Mouse (Mus musculus): ENCODE results near the gene Prelp.

The Prelp gene

GRCm38 (mm10) chr1:133891489-133891888, 29.7 kb downstream of the Prelp start:
- DNase-seq (ENCODE audit: low read depth, low spot score), result no peak
- Histone ChIP-seq H3K27me3 (ENCODE audit: control insufficient read depth, insufficient read depth, low read length, poor library complexity, severe bottlenecking) (no peaks in the 10 kb centered on the region), H3K36me3 (ENCODE audit: control insufficient read depth, insufficient read depth, low read length, poor library complexity, severe bottlenecking) (no peaks in the 10 kb centered on the region)

DNA sequence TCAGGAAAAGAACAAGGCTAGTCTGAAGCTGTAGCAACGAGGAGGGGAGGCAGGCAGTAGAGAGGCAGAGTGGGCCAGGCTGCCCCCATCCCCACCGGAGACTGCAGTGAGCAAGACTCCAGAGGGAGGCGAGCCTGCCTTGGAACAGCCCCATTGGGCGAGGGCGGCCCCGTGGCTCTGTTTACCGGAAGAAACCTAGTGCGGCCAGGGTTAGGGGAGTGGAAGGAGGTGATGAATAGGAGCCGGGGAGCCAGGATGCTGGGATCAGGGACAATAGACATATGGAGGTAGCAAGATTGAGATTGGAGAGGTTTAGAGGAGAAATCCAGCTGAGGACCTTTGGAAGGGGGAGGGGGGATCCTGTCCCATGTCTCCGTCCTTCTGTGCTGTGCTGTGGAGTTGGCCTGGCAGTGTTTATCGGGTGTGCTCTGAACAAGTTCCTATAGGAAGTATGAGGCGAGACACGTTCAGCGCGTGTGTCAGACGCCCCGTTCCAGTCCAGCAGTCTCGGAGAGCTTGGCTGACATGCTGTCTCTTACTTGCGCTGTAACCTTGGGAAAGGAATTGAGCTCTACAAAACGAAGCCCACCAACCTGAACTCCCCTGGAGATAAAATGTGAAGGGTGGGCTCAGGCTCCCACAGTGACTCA, 31.1 kb downstream of the Prelp start:
- Histone ChIP-seq H3K27me3 (ENCODE audit: control insufficient read depth, insufficient read depth, low read length, poor library complexity, severe bottlenecking) (no peaks in the 10 kb centered on the region), H3K36me3 (ENCODE audit: control insufficient read depth, insufficient read depth, low read length, poor library complexity, severe bottlenecking) (no peaks in the 10 kb centered on the region)
- no peak for DNase-seq (ENCODE audit: low read depth, low spot score)

- DNase-seq (ENCODE audit: low read depth, low spot score), result no peak
- H3K27me3 ChIP-seq (ENCODE audit: control insufficient read depth, insufficient read depth, low read length, poor library complexity, severe bottlenecking), result no peaks in the 10 kb centered on the region
- no peaks in the 10 kb centered on the region for H3K36me3 ChIP-seq (ENCODE audit: control insufficient read depth, insufficient read depth, low read length, poor library complexity, severe bottlenecking)
These were observed 33.5 kb downstream of the Prelp start for GRCm38 (mm10) chr1:133887538-133888250.

DNA sequence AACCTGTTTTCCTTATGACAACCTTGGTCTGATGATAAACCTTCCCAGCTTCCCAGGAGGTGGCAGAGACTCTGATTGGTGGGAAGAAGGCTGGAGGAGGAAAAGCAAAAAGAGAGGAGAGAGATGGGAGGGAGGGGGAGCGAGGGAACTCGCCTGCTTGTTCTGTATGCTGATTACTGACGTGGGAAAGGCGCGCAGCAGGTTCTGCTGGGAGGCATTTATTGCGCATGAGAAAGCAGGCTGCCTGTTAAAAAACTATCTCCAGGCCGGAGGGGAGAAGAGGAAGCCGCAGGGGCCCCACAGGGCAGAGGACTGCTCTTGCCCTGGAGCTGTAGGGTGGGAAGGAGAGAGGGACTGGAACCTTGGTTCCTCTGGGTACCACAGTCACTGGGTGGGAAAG, 34.2 kb downstream of the Prelp start:
- no peak for DNase-seq (ENCODE audit: low read depth, low spot score)
- Histone ChIP-seq H3K36me3 (ENCODE audit: control insufficient read depth, insufficient read depth, low read length, poor library complexity, severe bottlenecking) (no peaks in the 10 kb centered on the region), H3K27me3 (ENCODE audit: control insufficient read depth, insufficient read depth, low read length, poor library complexity, severe bottlenecking) (no peaks in the 10 kb centered on the region)

DNA sequence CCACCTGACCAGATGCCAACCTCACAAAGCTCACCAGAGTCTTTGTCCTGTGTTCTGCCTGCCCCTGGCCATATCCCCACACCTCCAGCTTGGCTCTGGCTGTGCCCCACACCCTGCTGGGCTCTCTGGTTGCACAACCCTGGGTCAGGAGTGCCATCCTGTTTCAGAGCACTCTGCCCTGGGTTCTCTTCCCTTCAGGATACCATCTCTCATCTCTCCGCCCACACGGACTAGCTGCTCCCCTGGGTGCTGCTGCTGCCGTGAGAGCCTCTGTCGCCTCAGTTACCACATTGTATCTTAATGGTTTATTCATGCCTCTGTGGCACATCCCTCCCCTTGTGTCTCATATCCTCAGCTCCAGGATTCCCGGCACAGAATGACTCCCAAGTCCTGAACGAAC, 34.8 kb downstream of the Prelp start:
- no peaks in the 10 kb centered on the region for H3K36me3 ChIP-seq (ENCODE audit: control insufficient read depth, insufficient read depth, low read length, poor library complexity, severe bottlenecking)
- no peak for DNase-seq (ENCODE audit: low read depth, low spot score)
- H3K27me3 ChIP-seq (ENCODE audit: control insufficient read depth, insufficient read depth, low read length, poor library complexity, severe bottlenecking), result no peaks in the 10 kb centered on the region

DNA sequence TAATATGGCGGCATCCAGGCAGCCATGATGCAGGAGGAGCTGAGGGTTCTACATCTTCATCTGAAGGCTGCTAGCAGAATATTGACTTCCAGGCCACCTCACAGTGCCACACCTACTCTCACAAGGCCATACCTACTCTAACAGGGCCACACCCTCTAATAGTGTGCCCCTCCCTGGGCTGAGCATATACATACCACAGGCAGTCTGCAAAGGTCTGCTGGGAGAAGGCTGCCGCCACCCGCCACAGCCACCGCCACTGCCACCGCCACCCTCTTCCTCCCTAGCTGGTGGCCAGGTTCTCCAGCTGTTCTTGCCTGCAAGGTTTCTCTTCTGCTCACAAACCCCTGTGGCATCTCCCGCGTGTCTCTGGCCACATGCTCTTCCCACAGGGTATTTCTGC, 35.4 kb downstream of the Prelp start:
- DNase-seq (ENCODE audit: low read depth, low spot score), result no peak
- H3K36me3 ChIP-seq (ENCODE audit: control insufficient read depth, insufficient read depth, low read length, poor library complexity, severe bottlenecking), result no peaks in the 10 kb centered on the region
- no peaks in the 10 kb centered on the region for H3K27me3 ChIP-seq (ENCODE audit: control insufficient read depth, insufficient read depth, low read length, poor library complexity, severe bottlenecking)

DNA sequence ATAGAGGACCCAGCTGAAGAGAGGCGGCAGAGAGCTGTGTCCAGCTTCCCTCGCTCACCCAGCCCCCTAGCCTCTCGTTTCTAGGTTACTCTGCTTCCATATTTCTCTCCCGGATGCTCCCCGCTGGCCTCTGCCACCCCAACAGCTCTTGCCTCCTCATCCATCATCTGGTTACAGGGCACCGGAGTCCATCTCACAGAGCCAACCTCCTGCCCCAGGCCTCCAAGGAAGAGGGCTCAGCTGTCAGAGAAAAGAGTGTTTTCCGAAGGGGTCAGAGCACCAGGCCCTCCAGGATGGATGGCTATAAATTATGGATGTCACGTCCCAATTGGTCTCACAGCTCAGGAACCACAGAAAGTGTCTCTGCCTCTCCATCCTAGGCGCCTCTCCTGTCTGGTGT, 36.5 kb downstream of the Prelp start:
- H3K36me3 ChIP-seq (ENCODE audit: control insufficient read depth, insufficient read depth, low read length, poor library complexity, severe bottlenecking), result no peaks in the 10 kb centered on the region
- DNase-seq (ENCODE audit: low read depth, low spot score), result no peak
- H3K27me3 ChIP-seq (ENCODE audit: control insufficient read depth, insufficient read depth, low read length, poor library complexity, severe bottlenecking), result no peaks in the 10 kb centered on the region

DNA sequence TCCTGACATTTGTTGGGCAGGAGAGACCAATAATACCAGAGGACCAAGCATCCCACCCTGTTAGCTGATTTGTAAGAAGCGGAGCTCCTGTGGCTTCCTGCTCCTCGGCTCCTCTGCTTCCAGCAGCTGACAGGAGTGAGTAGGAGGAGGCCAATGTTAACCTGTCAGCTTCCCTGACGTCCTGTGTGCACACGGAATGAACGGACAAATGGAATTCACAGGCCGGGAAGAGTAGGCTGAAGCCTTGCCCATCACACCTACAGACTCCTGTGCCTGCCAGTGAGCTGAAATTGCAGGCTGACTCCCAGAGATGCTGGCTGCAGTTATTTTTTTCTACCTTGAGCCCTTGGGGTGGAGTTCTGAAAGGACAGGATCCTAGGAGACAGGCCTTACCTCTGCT, 37.1 kb downstream of the Prelp start:
- no peak for DNase-seq (ENCODE audit: low read depth, low spot score)
- no peaks in the 10 kb centered on the region for H3K27me3 ChIP-seq (ENCODE audit: control insufficient read depth, insufficient read depth, low read length, poor library complexity, severe bottlenecking)
- no peaks in the 10 kb centered on the region for H3K36me3 ChIP-seq (ENCODE audit: control insufficient read depth, insufficient read depth, low read length, poor library complexity, severe bottlenecking)

DNA sequence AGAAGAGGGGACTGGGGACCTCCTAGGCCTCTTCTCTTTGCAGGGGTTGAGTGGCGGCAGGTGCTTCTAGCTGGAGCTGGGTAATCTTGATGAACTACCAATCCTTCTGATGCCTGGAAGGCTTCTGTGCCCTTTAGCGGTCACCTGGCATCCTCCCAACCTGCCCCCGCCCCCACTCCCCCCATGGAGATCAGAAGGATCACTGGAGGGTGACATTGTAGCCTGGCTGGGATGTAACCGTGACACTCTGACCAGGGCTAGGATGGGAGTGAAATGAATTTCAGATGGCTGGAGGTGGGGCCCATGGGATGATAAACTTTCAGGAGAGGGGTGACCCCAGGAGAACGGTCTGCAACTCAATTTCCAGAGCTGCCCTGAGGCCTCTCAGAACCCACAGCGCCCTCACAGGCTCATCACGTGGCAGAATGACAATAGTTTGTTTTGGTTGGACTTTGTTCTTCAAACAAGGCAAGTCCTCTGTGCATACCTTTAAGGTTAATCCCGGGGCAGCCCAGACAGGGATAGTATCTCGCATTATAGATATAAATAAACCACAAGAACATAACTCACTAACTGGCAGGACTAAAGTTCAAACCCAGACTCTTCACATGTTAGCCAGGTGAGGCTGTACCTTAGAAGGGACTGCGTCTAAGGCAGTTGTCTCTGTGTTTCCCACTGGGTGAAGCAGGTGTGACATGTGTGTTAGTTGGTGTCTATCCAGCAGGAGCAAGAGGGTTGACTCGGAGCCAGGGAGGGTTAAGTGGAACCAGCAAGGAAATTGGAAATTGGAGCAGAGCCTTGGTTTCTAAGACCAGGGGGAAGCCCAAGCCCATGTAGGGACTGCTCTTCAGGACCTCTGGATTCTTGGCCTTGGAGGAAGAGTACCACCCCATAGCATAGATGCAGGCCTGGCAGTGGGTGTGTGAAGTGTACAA, 38.7 kb downstream of the Prelp start:
- no peak for DNase-seq (ENCODE audit: low read depth, low spot score)
- Histone ChIP-seq H3K36me3 (ENCODE audit: control insufficient read depth, insufficient read depth, low read length, poor library complexity, severe bottlenecking) (no peaks in the 10 kb centered on the region), H3K27me3 (ENCODE audit: control insufficient read depth, insufficient read depth, low read length, poor library complexity, severe bottlenecking) (no peaks in the 10 kb centered on the region)

GRCm38 (mm10) chr1:133881813-133882212, 39.4 kb downstream of the Prelp start:
- no peak for DNase-seq (ENCODE audit: low read depth, low spot score)
- Histone ChIP-seq H3K36me3 (ENCODE audit: control insufficient read depth, insufficient read depth, low read length, poor library complexity, severe bottlenecking) (no peaks in the 10 kb centered on the region), H3K27me3 (ENCODE audit: control insufficient read depth, insufficient read depth, low read length, poor library complexity, severe bottlenecking) (no peaks in the 10 kb centered on the region; the same call in 1 of the 2 replicates)

DNA sequence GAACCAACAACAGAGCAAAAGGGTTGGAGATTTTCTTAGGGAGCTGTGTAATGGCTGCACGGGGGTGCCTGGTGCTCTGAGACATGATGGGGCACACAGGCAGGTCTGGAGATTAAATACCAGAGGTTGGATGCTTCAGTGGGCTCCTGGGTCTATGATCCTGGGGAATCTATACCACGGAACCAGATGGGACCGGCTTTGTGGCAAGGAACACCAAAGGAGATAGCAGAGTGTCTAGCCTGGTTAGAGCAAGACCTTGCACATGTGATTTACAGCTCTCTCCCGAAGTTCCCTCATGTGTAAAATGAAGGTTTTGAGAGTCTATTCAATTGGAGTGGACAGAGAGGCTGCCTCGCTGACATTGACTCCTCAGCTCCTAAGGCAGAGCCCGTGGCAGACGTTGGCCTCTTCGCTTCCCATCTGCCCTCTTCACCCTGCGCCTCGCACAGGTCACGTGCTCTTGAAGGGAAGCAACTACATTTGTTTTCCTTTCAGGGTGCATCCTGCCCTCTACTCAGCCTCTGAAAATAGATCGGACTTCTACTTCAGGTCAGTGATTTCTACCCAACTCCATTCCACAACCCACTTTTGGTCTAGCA, 42.3 kb downstream of the Prelp start:
- DNase-seq (ENCODE audit: low read depth, low spot score), result no peak
- H3K27me3 ChIP-seq (ENCODE audit: control insufficient read depth, insufficient read depth, low read length, poor library complexity, severe bottlenecking), result no peaks in the 10 kb centered on the region; the same call in 1 of the 2 replicates
- no peaks in the 10 kb centered on the region for H3K36me3 ChIP-seq (ENCODE audit: control insufficient read depth, insufficient read depth, low read length, poor library complexity, severe bottlenecking)

- no peak for DNase-seq (ENCODE audit: low read depth, low spot score)
- Histone ChIP-seq H3K27me3 (ENCODE audit: control insufficient read depth, insufficient read depth, low read length, poor library complexity, severe bottlenecking) (no peaks in the 10 kb centered on the region; the same call in 1 of the 2 replicates), H3K36me3 (ENCODE audit: control insufficient read depth, insufficient read depth, low read length, poor library complexity, severe bottlenecking) (no peaks in the 10 kb centered on the region)
These were observed 44.3 kb downstream of the Prelp start for GRCm38 (mm10) chr1:133876936-133877335.

DNA sequence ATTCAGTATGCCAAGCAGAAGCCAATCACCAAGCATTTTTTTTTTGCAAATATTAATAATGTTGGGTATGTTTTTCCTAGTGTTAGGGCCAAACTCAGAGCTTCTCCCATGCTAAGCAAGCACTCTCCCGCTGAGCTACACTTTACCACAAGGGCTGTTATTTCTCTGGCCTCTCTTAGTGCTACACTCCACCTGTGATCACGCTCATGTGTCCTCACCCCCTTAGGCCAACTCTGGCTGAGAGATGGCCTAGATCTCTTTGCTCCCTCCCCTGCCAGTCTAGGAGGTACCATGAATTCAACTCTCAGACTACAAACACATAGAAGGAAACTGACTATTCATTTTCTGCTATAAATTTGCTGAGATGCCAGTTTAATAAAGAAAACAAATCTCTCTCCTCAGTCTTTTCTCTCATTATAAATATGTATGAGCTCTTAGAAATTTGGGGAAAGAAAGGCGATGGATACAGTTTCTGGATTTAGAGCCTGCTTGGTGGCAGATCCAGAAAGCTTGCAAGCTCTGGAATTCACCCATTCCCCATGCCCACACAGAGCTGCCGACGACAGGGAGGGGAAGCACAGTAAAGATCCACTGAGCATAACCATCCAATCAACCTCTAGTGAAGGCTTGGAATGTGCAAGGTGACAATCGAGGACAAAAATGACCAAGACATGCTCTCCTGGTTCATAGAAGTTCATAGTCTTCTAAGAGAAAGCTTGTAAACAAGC, 48.0 kb downstream of the Prelp start:
- Histone ChIP-seq H3K36me3 (ENCODE audit: control insufficient read depth, insufficient read depth, low read length, poor library complexity, severe bottlenecking) (no peaks in the 10 kb centered on the region), H3K27me3 (ENCODE audit: control insufficient read depth, insufficient read depth, low read length, poor library complexity, severe bottlenecking) (no peaks in the 10 kb centered on the region; the same call in 1 of the 2 replicates)
- DNase-seq (ENCODE audit: low read depth, low spot score), result no peak

DNA sequence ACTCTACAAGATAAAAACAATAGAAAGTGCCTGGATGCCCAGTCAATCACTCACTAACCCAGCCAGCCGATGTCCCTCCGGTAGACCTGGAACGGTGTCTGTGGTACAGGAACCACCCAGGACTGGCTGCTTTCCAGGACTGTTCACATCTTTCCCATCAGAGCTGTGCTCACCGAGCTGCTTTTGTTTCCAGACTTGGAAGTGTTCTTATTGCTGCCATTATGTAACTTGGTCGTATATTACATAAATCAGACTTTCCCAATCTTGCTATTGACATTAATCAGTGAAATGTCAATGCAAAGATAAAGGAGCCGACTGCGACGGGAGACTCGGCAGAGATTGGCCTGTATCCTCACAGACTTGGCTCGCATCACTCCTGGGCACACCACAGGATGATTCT, 50.0 kb downstream of the Prelp start:
- H3K27me3 ChIP-seq (ENCODE audit: control insufficient read depth, insufficient read depth, low read length, poor library complexity, severe bottlenecking), result no peaks in the 10 kb centered on the region
- no peaks in the 10 kb centered on the region for H3K36me3 ChIP-seq (ENCODE audit: control insufficient read depth, insufficient read depth, low read length, poor library complexity, severe bottlenecking)
- DNase-seq (ENCODE audit: low read depth, low spot score), result no peak

All from splenic B cell, adult 2 months (primary cell).